Mouse (Mus musculus): ENCODE measurements around the gene Def8.
A peak's percentile ranks its signal among the peaks of the same experiment; 100 is the strongest.
"Not testable (repeated sequence)": the region's sequence is repeated elsewhere in the genome, so short reads cannot be mapped to it uniquely, and the experiment has no call there.

Gene Def8

GRCm38 (mm10) chr8:123414255-123414654 lies 9.1 kb upstream of the Def8 start:
- no peak for DNase-seq (ENCODE audit: low spot score in 2 of 2)

GRCm38 (mm10) chr8:123414997-123415696 lies 8.2 kb upstream of the Def8 start:
- not testable (repeated sequence) for DNase-seq (ENCODE audit: low spot score in 2 of 2)

- no peak for DNase-seq (ENCODE audit: low spot score in 2 of 2)
Observed at GRCm38 (mm10) chr8:123415967-123416943, 7.1 kb upstream of the Def8 start.

- no peak for DNase-seq (ENCODE audit: low spot score in 2 of 2)
Observed at GRCm38 (mm10) chr8:123416944-123417555, 6.3 kb upstream of the Def8 start.

- DNase-seq (ENCODE audit: low spot score in 2 of 2): no peak
Observed at GRCm38 (mm10) chr8:123419711-123420110, 3.6 kb upstream of the Def8 start.

GRCm38 (mm10) chr8:123420525-123421281 lies 2.6 kb upstream of the Def8 start:
- no peak for DNase-seq (ENCODE audit: low spot score in 2 of 2)

GRCm38 (mm10) chr8:123421325-123421724 lies 2.0 kb upstream of the Def8 start:
- no peak for DNase-seq (ENCODE audit: low spot score in 2 of 2)

DNA sequence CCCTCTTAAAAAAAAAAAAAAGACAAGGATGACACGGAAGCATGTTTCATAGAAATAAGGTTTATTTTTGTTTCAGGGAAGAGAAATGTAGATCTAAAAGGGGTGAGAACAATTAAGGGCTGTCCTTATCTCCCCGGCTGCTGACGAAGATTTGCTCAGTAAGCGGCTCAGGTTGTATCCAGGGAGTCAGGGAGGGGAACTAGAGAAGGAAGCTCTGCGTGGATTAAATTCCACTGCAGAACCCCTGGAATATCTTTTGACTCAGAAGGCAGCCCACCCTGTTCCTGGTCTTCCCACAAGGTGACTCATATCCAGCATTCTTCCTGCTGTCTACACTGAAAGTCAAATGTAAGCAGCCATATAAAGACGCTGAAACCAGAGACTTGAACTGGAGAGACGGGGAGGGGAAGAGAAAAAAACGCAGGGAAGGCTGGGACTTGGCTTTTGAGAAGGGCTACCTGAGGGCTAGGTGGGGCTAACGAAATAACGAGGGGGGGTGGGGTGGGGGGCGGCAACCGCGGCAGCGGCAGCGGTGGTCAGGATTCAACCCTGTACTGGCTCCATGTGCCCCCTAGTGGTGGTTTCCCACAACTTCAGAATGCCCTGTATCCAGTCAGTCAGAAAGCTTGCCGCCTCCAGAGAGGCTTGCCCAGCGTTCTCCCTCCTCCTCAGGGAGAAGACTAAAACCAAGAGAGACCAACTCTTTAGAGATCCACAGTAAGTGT lies 1.1 kb upstream of the Def8 start:
- DNase-seq (ENCODE audit: low spot score in 2 of 2): peak in 1 of 2 experiments; percentile 69

- DNase-seq (ENCODE audit: low spot score in 2 of 2): no peak
Observed at GRCm38 (mm10) chr8:123422781-123423159, 557 bp upstream of the Def8 start.

DNA sequence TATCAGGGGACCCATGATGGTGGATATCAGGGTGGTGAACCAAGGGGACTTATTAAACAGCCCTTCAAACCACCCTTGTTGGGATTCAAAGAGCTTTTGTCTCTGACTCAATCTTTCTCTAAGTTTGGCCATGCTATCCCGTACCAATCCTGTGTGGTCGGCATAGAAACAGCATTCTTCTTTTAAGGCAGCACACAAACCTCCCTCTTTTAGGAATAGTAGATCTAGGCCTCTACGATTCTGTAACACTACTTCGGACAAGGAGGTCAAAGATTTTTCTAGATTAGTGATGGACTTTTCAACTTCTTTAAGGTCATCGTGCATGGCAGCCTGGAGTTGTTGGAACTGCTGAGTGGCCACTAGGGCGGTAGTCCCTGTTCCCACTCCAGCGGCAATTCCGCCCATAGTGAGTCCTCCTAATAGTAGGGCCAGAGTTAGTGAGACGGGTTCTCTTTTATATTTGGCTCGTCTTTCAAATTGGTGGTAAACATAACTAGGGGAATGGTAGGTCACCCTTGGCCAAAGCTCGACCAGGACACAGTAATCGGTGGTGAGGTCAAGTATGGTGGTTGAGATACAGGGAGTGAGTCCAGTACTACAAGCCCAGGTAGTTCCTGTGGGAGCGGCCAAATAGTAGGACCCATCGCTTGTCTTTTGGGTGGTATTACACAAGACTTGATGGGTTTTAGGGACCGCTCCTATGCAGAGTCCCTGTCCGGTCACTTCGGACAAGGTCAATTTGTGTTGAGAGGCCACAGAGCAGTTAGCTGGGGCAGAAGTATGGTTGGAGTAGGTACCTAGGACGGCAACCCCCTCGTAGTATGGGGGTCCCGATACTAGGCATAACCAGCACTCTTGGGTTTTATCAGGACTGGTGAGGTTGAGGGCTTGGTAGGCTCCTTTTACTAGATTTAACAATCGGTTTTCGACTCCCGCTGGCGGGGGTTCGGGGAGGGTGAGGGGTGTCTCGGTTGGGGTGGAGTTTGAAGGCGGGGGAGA lies 3.5 kb downstream of the Def8 start:
- no peak for DNase-seq (ENCODE audit: low spot score in 2 of 2)

GRCm38 (mm10) chr8:123427639-123428275 lies 4.4 kb downstream of the Def8 start:
- no peak for DNase-seq (ENCODE audit: low spot score in 2 of 2)

DNA sequence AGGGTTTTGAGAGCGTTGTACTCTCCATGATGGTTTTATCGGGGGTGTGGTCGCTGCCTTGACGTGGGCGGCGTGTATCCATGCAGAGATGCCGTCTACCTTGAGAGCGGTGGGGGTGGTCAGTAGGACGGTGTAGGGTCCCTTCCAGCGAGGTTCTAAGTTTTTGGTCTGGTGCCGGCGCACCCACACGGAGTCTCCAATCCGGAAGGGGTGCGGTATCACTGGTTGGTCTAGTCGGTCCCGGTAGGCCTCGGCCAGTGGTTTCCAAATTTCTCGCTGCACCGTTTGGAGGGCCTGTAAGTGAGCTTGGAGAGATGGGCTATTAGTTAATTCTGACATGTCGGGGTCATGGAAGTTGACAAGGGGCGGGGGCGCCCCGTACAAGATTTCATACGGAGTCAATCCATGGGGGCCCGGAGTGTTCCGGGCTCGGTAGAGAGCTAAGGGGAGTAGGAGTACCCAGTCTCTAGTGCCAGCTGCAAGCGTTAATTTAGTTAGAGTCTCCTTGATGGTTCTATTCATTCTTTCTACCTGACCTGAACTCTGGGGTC lies 5.1 kb downstream of the Def8 start:
- DNase-seq (ENCODE audit: low spot score in 2 of 2): no peak

DNA sequence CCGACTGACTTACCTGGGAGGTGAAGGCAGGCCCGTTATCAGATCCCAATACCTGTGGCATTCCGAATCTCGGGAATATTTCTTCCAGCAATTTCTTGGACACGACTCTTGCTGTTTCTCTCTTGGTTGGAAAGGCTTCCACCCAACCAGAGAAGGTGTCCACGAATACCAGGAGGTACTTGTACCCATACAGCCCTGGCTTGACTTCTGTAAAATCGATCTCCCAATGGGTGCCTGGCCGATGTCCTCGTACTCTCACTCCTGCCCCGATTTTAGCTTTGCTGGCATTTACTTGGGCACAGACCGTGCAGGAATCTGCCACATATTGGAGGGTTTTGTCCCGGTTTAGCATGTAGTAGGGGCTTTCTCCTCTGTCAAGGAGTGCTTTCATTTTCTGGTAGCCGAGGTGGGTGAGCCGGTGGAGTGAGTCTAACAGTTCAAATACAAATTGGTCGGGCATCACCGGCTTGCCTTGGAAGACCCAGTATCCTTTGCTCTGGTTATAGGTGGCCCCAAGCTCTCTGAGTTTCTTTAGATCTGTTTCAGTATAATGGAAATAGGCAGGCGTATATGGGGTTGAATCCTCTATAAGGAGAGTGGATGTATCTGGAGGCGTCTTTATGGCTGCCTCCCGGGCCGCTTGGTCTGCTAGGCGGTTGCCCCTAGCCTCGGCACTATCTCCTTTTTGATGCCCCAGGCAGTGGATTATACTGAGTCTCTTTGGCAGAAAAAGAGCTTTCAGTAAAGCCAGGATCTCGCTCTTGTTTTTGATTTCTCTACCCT lies 5.8 kb downstream of the Def8 start:
- no peak for DNase-seq (ENCODE audit: low spot score in 2 of 2)

DNA sequence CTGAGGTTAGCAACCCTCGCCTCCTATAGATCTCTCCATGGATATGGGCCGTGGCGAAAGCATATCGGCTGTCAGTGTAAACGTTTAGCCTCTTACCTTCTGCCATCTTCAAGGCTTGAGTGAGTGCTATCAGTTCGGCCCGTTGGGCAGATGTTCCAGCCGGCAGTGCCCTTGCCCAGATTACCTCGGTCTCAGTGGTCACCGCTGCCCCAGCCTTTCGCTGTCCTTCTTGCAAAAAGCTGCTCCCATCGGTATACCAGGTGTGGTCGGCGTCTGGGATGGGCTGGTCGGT lies 6.3 kb downstream of the Def8 start:
- DNase-seq (ENCODE audit: low spot score in 2 of 2): not testable (repeated sequence)

DNA sequence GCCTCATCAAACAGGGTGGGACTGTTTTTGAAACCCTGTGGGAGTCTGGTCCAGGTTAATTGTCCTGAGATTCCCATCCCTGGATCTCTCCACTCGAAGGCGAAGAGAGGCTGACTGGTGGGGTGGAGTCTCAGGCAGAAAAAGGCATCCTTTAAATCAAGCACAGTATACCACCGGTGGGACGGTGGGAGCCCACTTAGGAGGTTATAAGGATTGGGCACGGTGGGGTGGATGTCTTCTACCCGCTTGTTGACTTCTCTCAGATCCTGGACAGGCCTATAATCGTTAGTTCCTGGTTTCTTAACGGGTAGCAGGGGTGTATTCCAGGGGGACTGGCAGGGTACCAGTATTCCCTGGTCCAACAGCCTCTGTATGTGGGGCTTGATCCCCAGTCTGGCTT lies 7.6 kb downstream of the Def8 start:
- DNase-seq (ENCODE audit: low spot score in 2 of 2): not testable (repeated sequence)

GRCm38 (mm10) chr8:123431616-123432365 lies 8.5 kb downstream of the Def8 start:
- DNase-seq (ENCODE audit: low spot score in 2 of 2): no peak

DNA sequence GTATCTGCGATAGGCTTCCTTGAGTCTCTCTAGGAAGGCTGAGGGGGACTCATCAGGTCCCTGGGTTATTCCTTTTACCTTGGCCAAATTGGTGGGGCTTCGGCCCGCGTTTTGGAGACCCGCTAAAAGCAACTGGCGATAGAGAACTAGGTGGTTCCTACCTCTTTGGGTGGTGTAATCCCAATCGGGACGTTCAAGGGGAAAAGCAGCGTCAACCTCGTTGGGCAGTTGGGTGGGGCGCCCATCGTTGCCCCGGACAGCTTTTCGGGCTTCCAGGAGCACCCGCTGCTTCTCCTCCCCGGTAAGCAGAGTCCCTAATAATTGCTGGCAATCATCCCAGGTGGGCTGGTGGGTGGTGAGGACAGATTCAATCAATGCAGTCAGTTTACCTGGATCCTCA lies 9.1 kb downstream of the Def8 start:
- no peak for DNase-seq (ENCODE audit: low spot score in 2 of 2)
